Mouse (Mus musculus) spleen, postnatal 10 days (tissue): Measurements from ENCODE around the gene Prtg.

Experiments used
- DNase-seq, 2 experiments: peaks; one replicate each; pipeline ENCODE4 v3.0.0; 2021 to 2022; ENCODE audit warnings: low spot score in 2 of 2

Gene Prtg

DNA sequence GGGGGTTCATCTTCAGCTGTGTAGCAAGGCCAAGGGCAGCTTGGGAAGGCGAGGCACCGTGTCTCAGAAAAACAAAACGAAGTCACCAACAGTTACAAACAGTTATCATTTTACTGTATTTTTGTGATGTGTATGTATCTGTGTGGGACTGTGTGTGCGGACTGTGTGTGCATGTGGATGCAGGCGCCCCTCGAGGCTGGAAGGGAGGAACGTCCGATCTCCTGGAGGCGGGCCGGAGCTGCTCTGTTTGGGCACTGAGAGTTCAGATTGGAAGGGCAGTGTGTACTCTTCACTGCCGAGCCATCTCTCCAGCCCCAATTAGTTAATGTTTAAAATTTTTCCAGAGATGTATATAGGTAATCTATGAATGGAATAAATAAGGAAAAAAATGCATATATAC is 55.5 kb downstream of the Prtg start:
- no peak for DNase-seq

DNA sequence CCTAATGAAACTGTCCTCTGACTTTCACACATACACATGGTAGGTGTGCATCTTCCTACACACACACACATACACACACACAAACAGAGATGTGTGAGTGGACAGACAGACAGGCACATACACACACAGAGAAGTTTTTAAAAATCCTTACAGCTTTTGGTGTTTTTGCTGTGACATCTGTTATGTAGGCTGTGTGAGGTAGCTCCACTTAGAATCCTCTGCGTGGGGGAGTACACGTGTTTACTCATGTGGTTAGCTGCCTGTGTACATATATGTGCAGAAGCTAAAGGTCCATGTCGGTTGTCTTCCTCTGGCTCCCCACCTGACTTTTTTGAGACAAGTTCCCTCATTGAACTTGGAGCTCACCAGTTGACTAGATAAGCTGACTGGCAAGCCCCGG is 56.3 kb downstream of the Prtg start:
- DNase-seq, result no peak

DNA sequence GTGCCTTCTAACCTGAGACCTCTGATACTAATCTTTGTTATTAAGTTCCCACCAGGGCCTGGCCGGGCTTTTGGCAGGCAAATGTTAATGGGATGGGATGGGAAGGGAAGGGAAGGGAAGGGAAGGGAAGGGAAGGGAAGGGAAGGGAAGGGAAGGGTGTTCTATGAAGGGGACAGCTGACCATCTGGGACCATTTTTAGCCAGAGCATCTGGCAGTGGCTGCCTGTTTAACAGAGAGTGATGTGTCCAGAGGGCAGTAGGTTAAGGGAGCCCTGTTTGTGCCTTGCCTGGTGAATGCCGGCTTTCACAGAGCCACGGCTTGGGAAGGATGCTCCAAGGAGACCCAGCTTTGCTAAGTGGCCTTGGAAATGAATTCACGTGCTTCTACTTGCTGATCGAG is 57.1 kb downstream of the Prtg start:
- no peak for DNase-seq

DNA sequence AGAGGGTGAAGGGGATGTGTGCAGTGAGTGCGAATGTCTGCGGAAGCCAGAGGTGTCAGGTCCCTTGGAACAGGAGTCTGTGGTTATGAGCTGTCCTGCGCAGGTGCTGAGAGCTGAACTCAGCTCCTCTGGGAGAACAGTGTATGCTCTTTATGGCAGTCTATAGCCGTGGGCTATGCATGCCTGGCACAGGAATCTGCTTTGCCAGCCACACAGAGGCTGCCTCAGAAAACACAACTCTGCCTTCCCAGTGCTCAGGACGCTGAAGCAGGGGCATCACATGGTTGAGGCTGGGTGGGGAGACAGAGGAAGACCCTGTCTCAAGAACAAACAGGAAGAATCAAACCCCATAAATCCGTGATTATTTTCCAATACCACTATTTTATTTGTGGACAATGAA is 60.8 kb downstream of the Prtg start:
- DNase-seq, result no peak

GRCm38 (mm10) chr9:72868774-72869173 is 62.1 kb downstream of the Prtg start:
- no peak for DNase-seq

DNA sequence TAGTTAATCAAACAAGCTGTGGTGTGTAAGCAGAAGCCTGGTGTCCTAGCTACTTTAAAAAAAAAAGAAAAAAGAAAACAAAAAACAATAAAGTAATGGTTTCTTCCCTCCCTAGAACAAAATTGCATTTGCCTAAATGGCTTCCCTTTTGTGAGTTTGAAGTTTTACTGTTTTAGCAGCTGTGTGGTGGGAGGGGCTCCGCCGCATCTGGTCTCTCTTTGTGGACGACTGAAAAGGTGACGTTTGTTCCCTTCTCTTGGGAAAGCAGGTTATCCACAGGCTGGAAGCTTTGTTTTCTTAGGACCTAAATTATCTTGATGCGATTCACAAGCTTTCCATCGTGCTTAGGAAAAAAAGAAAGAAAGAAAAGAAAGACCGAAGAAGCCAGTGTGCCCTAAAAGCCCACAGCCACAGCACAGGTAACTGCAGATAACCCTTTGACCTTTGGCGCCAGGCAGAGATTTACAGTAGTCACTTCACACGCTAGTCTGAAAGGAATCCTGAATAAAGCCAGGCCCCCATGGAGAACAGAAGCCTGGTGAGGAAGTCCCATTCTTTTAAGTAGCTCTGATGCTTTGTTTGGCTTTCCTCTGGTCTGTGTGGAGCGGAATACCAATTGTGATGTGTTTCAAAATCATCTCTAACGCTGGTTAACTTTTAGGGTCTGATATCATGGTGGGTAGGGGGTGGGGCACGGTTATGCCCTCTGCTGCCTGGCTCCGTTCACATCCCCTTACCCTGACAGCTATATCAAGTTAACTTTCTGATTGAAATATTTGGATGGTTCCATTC is 65.0 kb downstream of the Prtg start:
- no peak for DNase-seq

DNA sequence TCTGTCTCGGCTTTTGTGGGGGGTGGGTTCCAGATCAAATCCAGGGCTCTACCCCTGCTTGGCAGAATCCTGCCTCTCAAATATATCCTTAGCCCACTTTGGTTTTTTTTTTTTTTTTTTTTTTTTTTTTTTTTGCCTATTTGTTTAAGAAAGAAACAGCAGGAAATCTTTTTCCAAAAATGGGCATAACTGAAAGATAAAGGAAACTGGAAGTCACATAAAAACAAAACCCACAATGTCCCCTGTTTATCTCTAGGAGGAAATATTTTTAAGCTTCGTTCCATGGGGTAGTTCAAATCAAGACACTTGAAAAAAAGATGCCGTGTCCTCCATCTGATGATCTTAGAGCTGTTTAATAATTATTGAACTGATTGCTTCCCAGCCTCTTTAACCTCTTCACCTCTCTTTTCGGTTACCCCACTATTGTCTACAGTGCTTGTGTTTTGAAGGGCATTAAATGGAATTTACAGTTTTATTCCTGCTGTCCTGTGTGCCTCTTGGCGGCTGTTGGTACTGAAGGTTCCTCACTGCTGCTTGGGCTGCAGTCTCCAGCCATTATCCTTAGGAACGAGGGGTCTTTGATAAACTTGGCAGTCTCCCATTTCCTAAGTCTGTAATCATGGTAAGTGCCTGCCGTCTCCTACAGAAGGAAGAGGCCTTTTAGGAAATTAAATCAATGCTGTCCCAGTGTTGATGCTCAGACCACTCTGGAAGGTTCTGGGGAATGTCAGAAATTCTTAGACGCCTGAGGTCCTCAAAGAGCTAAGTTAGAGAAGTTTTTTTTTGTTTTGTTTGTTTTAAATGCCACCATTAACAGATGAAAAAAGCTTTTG is 65.8 kb downstream of the Prtg start:
- DNase-seq, result no peak

DNA sequence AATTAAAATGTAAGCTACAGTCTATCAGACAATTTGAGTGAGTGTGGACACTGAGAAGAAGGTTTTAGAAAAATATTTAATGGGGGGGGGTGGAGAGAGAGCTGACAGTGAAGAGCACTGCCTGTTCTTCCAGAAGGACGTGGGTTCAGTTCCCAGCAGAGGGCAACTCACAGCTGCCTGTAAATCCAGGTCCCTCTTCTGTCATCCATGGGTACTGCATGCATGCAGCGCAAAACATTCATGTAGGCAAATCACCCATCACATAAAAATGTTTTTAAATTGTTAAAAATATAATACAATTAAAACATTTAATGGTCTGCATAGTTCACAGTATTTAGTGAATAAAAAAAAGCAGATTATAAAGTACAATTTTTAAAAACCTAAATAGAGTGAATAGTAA is 69.2 kb downstream of the Prtg start:
- no peak for DNase-seq

GRCm38 (mm10) chr9:72877905-72878304 is 71.2 kb downstream of the Prtg start:
- no peak for DNase-seq

DNA sequence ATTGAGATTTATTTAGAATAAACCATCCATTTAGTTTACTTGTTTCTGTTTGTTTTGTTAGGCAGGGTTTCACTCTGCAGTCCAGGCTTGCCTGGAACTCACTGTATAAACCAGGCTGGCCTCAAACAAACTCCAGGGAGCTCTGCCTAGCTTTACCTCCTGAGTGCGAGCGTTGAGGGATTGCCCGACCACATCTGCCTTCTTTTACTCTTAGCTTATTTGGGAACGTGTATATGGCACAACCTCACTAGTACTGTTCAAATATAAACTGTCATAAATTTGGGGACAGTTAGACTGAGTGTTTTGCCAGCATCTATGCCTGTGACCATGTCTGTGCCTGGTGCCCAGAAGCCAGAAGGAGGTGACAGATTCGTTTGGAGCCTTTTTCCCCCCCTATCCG is 72.0 kb downstream of the Prtg start:
- DNase-seq, result no peak

DNA sequence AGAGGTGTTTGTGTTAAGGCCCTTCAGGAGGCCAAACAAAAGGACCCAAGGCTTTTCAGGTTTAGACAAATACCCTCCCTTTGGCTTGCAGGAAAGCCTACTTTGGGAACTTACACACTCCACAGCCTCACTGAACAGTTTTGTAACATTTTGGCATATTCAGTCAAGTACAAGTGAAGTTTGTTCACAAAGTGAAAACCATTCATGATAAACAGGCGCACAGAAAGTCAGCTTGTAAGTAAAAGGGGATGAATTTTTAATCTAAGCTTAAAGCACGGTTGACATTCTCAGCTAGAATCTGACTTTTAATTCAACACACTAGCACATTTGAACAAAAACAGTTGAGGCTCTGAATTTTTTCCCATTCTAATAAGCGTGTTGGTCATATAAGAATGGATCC is 72.9 kb downstream of the Prtg start:
- no peak for DNase-seq

DNA sequence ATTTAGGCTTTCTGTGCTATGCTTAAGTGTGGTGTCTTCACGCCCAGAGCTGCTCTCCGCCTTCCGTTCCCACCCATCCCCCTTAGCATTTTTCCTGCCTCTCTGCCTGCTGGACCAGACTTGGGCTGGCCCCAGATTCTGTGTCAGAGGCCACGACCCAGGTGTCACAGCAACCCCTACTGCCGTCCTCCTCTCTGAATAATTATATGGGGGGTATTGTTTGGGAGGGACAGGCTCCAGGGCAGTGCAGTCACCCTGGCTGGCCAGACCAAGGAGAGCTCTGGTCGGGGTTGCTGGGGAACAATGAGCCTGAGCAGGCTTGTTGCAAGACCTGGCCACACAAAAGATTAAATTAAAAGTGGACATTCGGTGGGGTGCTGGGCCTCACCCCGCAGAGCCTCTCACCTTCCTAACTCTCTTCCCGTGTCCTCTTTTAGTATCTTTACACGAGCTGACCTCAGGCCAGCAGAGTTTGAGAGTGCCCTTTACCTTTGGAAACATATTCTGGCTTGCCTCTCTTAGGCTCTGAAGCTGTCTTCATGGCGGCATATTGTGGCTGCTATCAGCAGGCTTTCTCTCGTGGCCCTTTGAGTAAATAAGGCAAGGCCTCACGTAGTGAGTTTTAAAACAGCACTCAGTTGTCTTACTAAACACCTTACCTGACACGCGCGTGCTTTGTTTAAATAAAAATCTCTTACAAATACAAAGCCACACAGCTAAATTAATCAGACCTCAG is 73.7 kb downstream of the Prtg start:
- DNase-seq, result no peak

- DNase-seq, result no peak
Measured at GRCm38 (mm10) chr9:72881026-72881768, 74.5 kb downstream of the Prtg start.

GRCm38 (mm10) chr9:72883940-72884339 is 77.3 kb downstream of the Prtg start:
- peak in 1 of 2 experiments; percentile 45 for DNase-seq

DNA sequence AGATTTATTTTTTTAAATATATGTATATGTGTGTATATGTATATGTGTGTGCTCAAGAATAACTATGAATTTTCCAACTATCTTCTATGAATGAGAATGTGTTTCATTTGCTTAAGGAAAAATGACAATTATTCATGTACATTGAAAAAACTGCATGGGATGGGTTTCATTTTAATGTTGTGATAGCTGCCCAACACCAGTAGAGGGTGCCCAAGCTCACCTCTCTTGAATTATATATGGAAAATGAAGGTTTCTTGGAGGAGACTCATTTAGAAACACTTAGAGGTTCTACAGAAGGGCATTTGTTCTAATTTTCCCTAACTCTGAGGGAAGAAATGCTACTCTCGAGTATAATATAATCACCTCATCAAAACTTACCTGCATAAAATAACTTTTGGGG is 83.1 kb downstream of the Prtg start:
- DNase-seq, result no peak

DNA sequence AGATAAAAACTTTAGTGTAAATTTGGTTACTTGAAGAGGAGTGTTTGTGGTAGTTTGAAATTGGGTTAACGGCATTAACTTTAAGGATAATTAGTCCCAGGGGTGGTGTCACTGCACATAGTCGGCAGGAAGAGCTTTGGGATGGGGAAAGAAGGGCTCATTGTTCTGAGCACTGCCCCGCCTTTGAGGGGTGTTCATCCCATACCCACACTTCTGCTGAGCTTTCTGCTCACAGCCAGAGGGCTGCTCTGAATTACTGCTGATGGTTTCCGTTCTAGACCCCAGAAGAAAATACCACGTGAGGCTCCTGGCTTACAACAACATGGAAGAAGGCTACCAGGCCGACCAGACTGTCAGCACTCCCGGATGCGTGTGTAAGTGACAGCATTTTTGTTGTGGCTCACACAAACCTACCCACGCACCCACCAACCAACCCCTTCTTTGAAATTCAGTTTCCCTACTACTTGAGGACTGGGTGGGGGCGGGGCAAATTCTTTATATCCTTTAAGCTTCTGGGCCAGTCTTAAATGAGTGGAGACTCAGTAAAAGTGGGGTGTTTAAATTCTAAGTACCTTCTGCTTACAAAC is 83.9 kb downstream of the Prtg start:
- no peak for DNase-seq

DNA sequence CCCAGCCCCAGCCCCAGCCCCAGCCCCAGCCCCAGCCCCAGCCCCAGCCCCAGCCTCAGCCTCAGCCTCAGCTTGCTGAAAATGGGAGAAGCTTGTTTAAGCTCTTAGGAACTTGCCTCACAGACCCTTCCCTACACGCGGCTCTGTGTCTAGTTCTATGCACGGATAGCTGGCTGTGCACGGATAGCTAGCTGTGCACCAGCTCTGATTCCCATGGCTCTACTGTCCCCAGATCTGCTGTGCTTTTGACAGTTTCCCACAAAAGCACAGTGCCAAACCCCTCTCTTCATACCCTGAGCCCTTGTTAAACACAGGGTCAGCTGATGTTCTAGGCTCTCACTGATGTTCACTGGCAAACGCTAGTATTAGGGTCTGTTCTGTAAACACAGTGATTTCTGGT is 86.1 kb downstream of the Prtg start:
- no peak for DNase-seq

- DNase-seq, result no peak
Measured at GRCm38 (mm10) chr9:72894796-72895352, 88.2 kb downstream of the Prtg start.

- no peak for DNase-seq
Measured at GRCm38 (mm10) chr9:72902057-72902456, 95.4 kb downstream of the Prtg start.

DNA sequence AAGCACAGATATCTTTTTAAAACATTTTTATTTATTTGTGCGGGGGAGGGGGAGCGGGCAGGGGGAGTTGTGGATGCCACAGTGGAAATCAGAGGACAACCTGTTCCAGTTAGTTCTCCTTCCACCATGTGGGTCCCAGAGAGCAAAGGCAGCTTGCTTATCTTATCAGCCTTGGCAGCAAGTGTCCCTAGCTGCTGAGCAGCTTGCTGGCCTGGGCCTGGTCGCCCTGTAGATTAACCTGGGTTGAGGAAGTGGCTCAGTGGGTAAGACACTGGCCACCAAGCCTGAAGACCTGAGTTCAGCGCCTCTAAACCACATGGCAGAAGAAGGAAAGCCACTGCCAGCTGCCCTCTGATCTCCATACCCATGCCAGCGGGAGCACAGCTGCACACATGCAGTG is 95.9 kb downstream of the Prtg start:
- DNase-seq, result no peak

DNA sequence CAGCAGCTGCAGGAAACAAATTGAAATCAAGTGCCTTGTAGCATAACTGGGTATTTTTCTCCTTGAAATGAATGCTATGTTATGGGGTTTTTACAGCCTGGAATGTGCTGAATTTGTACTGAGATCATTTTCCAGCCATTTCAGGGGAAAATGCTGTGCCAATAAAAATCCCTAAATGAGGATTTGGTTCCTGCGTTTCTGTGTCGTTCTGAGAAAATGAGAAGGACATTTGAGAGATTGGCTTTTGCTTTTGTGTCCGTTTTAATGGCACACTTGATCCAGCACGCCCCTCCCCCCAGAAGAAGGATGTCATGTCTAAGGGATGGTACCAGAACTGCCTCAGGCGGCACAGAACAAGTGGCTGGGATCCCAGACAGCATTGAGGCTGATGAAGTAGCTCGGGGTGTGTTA is 100.0 kb downstream of the Prtg start:
- no peak for DNase-seq
